Mouse (Mus musculus): ENCODE data around the gene Suox. TPM values are rescaled to one million over a fixed set of nuclear protein-coding genes. Genes with fewer than 3 reads are reported as not detected.

The Suox gene
- polyA plus RNA-seq, 1 experiment from 2014 or later = 21.4 TPM

DNA sequence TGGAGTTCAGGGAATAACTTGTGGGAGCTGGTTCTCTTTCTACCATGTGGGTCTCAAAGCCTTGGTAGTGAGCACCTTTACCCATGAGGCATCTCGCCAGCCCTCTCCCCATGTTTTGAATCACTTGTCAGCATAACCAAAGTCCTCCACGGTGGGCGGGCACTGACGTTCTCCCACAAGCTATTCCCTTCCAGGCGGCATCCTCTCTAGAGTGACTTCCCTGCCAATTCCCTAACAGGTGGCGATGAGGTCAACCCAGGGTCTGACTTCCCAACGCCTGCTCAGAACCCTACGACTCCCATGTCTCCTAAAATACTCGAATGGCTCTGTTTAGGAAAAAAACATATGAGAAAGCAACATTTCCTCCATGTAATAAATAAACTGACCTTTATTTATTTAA lies 16.0 kb downstream of the Suox start:
- Histone ChIP-seq H3K4me1 (replicated peaks; ENCODE audit: control insufficient read depth, insufficient read depth) (no peaks in the 10 kb centered on the region), H3K9ac (ENCODE audit: low read length) (no peak overlapping the region), H3K36me3 (ENCODE audit: control insufficient read depth, insufficient read depth, low read length) (no peaks in the 10 kb centered on the region), H3K4me3 (ENCODE audit: low read depth, low read length) (no peak overlapping the region), H3K4me2 (replicated peaks; ENCODE audit: low read depth) (no peak overlapping the region), H3K9me3 (ENCODE audit: control insufficient read depth, low read length) (no peaks in the 10 kb centered on the region), H3K27ac (replicated peaks) (no peak overlapping the region), H3K27me3 (ENCODE audit: control insufficient read depth, insufficient read depth, low read length) (no peaks in the 10 kb centered on the region)
- no peak for ATAC-seq (ENCODE audit: low FRiP score, low TSS enrichment)
- TF ChIP-seq EP300 (optimal IDR thresholded peaks at IDR 0.05) (no peak), CTCF (IDR thresholded peaks at IDR 0.05; ENCODE audit: low read depth) (no peak)
- WGBS = 46% methylated on average over 9 of the region's 9 CpGs
- DNase-seq (ENCODE audit: low spot score) = no peak

DNA sequence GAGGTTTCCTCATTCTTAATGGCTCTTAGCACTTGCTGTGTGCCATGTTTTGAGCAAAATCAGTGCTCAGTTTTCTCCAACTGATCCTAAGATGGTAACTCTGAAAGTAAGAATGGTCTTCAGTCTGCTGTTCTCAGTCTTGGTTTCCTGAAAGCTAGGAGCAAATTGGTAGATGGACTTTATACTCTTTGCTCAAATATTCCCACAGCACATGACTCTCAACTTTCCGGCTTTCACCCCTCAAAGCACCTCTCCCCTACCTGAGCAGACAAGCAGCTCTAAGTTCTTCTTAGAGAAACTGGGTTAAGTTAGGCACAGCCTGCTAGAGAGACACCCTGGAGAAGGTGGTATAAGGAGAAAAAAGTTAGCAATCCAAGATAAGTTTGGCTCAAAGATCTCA lies 17.1 kb downstream of the Suox start:
- Histone ChIP-seq H3K4me2 (replicated peaks; ENCODE audit: low read depth) (no peak overlapping the region), H3K4me1 (replicated peaks; ENCODE audit: control insufficient read depth, insufficient read depth) (no peaks in the 10 kb centered on the region), H3K27me3 (ENCODE audit: control insufficient read depth, insufficient read depth, low read length) (no peaks in the 10 kb centered on the region), H3K4me3 (ENCODE audit: low read depth, low read length) (no peak overlapping the region), H3K9ac (ENCODE audit: low read length) (no peak overlapping the region), H3K36me3 (ENCODE audit: control insufficient read depth, insufficient read depth, low read length) (no peaks in the 10 kb centered on the region), H3K9me3 (ENCODE audit: control insufficient read depth, low read length) (no peaks in the 10 kb centered on the region), H3K27ac (replicated peaks) (no peak overlapping the region)
- DNase-seq (ENCODE audit: low spot score) (no peak), ATAC-seq (ENCODE audit: low FRiP score, low TSS enrichment) (no peak)
- WGBS = 64% methylated on average over 1 of the region's 1 CpGs
- TF ChIP-seq EP300 (optimal IDR thresholded peaks at IDR 0.05) (no peak), CTCF (IDR thresholded peaks at IDR 0.05; ENCODE audit: low read depth) (no peak)

DNA sequence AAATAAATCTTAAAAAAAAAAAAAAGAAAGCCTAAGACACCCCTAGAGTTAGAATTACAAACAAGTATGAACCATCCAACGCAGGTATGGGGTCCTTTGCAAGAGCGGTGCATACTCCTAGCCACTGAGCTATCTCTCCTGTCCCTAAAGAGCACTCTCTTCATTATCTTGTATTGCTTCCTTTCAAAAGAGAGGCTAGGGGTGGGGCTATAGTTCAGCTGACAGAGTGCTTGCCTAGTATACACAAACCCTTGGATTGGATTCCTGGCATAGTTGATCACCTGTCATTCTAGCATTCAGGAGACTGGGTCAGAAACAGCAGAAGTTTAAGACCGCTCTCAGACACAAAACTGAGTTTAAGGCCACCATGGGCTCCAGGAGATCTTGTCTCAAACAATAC lies 18.6 kb downstream of the Suox start:
- Histone ChIP-seq H3K4me1 (replicated peaks; ENCODE audit: control insufficient read depth, insufficient read depth) (no peaks in the 10 kb centered on the region), H3K27me3 (ENCODE audit: control insufficient read depth, insufficient read depth, low read length) (no peaks in the 10 kb centered on the region), H3K27ac (replicated peaks) (no peak overlapping the region), H3K9ac (ENCODE audit: low read length) (no peak overlapping the region), H3K4me2 (replicated peaks; ENCODE audit: low read depth) (no peak overlapping the region), H3K9me3 (ENCODE audit: control insufficient read depth, low read length) (no peaks in the 10 kb centered on the region), H3K36me3 (ENCODE audit: control insufficient read depth, insufficient read depth, low read length) (no peaks in the 10 kb centered on the region), H3K4me3 (ENCODE audit: low read depth, low read length) (no peak overlapping the region)
- ATAC-seq (ENCODE audit: low FRiP score, low TSS enrichment) (peak; percentile 68; the same call in 1 of the 2 replicates), DNase-seq (ENCODE audit: low spot score) (no peak)
- no peak for TF ChIP-seq CTCF (IDR thresholded peaks at IDR 0.05; ENCODE audit: low read depth)
- TF ChIP-seq EP300 (optimal IDR thresholded peaks at IDR 0.05) = no peak
- WGBS = 40% methylated on average over 3 of the region's 3 CpGs

DNA sequence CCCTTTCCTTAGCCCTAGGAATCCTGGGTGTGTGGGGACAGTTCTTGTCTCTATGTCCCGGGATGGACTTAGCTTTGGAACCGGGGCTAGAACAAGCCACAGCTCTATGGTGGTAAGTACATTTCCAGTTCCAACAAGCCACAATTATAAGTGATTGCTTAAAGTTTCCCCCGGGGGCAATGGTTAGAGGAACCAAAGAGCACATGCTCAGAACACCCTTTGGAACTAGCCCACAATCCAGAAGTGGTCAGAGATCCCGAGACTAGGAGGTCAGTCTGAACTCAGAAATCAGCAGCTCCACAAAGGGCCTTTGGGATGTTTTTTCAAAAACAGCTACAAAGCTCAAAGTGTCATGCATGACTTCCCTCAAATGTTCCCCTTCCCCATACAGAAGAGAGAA lies 20.0 kb downstream of the Suox start:
- TF ChIP-seq CTCF (IDR thresholded peaks at IDR 0.05; ENCODE audit: low read depth) (no peak), EP300 (optimal IDR thresholded peaks at IDR 0.05) (no peak)
- Histone ChIP-seq H3K9ac (ENCODE audit: low read length) (no peak overlapping the region), H3K27ac (replicated peaks) (no peak overlapping the region), H3K27me3 (ENCODE audit: control insufficient read depth, insufficient read depth, low read length) (no peaks in the 10 kb centered on the region), H3K4me1 (replicated peaks; ENCODE audit: control insufficient read depth, insufficient read depth) (no peaks in the 10 kb centered on the region), H3K9me3 (ENCODE audit: control insufficient read depth, low read length) (no peaks in the 10 kb centered on the region), H3K4me2 (replicated peaks; ENCODE audit: low read depth) (no peak overlapping the region), H3K36me3 (ENCODE audit: control insufficient read depth, insufficient read depth, low read length) (no peaks in the 10 kb centered on the region), H3K4me3 (ENCODE audit: low read depth, low read length) (no peak overlapping the region)
- DNase-seq (ENCODE audit: low spot score) (no peak), ATAC-seq (ENCODE audit: low FRiP score, low TSS enrichment) (no peak)
- 72% methylated on average over 4 of the region's 4 CpGs for WGBS

DNA sequence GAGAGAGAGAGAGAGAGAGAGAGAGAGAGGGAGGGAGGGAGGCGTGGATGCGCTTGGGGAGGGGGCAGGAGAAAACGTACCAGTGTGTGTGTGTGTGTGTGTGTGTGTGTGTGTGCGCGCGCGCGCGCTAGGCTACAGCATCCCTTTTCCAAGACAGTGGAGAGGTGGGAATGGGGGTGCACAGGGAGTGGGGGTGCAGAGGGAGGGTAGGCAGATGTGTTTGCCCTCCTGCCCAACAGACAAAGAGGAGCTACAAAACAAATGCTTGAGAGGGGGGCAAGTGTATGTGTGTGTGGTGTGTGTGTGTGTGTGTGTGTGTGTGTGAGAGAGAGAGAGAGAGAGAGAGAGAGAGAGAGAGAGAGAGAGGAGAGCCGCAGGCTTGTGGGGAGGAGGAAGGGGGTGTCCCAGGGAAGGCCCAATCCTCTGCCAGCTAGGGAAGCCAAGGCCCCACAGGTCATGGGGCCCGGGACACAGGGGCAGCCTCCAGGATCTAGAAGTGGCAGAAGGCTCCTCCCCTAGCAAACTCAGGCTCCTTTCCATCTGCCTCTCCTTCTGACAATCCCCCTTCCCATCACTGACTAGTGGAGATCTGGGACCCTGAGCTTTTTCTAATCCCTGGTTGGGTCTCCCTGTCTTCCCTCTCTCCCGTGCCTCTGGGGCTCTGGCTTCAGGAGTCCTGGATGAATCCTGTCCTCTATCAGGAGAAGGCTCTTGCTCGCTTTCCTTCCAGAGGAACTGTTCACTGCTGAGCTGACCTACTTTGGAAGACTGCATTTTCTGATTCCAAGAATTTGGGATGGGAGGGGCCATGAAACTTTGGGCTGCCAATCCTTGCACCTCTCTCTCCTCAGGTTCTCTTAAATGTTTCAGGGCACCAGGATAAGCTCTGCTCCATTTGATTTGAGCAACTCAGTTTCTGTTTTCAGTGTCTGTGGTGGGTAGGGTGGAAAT lies 27.5 kb downstream of the Suox start:
- Histone ChIP-seq H3K36me3 (ENCODE audit: control insufficient read depth, insufficient read depth, low read length) (no peaks in the 10 kb centered on the region), H3K9ac (ENCODE audit: low read length) (0 out of 2 replicates have a peak overlapping the region, but pooled peaks have one; percentile 43), H3K4me3 (ENCODE audit: low read depth, low read length) (peak overlapping the region; percentile 43), H3K4me2 (replicated peaks; ENCODE audit: low read depth) (peak overlapping the region; percentile 65), H3K4me1 (replicated peaks; ENCODE audit: control insufficient read depth, insufficient read depth) (peaks cover 4% of the 10 kb centered on the region; the same call in 1 of the 2 replicates), H3K27me3 (ENCODE audit: control insufficient read depth, insufficient read depth, low read length) (no peaks in the 10 kb centered on the region), H3K27ac (replicated peaks) (peak overlapping the region; percentile 77), H3K9me3 (ENCODE audit: control insufficient read depth, low read length) (no peaks in the 10 kb centered on the region)
- ATAC-seq (ENCODE audit: low FRiP score, low TSS enrichment) = peak; percentile 74
- TF ChIP-seq EP300 (optimal IDR thresholded peaks at IDR 0.05) = no peak
- peak; percentile 63 for DNase-seq (ENCODE audit: low spot score)
- 6% methylated on average over 8 of the region's 13 CpGs for WGBS
